Comparison of ENCODE assay signal across 27 mouse cellular contexts in the genomic region with DNA sequence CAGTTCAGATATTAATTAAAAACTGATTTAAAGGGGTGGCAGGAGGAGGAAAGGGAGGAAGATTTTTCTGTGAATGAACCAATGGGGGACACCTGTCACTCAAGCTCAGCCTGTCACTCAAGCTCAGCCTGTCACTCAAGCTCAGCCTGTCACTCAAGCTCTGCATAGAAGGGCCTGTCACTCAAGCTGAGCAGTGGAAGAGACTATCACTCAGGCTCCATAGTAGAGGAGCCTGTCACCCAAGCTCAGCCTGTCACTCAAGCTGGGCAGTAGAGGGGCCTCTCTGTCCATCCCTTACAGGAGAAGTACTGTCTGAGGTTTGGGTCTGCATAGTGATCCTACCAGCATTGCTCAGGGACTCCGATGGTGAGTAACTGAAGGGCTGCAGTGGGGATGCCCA. TPM values are rescaled to one million over a fixed set of nuclear protein-coding genes. Genes with fewer than 3 reads are reported as not detected.
"Had no signal": no experiment of that assay in that cellular context is flagged by ENCODE, and none has a peak within 500 bp of the region (broad histone marks: within the 10 kb centered on the region; RNA-seq: fewer than 3 reads in every experiment).

No protein-coding gene starts in this region.

- H3K27me3 ChIP-seq: heart, embryonic 13.5 days; heart, embryonic 15.5 days; intestine, embryonic 15.5 days; liver, embryonic 15.5 days had no signal

- H3K9ac ChIP-seq: heart, embryonic 13.5 days; heart, embryonic 15.5 days; hindbrain, embryonic 14.5 days; intestine, embryonic 15.5 days; liver, embryonic 13.5 days; liver, embryonic 15.5 days; liver, postnatal 0 days had no signal

- H3K9me3 ChIP-seq: heart, embryonic 13.5 days; heart, embryonic 15.5 days; intestine, embryonic 15.5 days; liver, embryonic 13.5 days; liver, embryonic 15.5 days had no signal

- H3K27ac ChIP-seq: heart, adult 2 months; heart, embryonic 13.5 days; heart, embryonic 15.5 days; hindbrain, embryonic 14.5 days; intestine, embryonic 15.5 days; liver, embryonic 13.5 days; liver, embryonic 15.5 days had no signal

- H3K4me1 ChIP-seq: intestine, embryonic 15.5 days; liver, embryonic 15.5 days had no signal

- H3K4me3 ChIP-seq: heart, adult 2 months; heart, embryonic 13.5 days; heart, embryonic 15.5 days; intestine, embryonic 15.5 days; liver, embryonic 13.5 days; liver, embryonic 15.5 days had no signal

- H3K36me3 ChIP-seq: heart, embryonic 13.5 days; heart, embryonic 15.5 days; intestine, embryonic 15.5 days; liver, embryonic 13.5 days; liver, embryonic 15.5 days had no signal

- ATAC-seq: hindbrain, embryonic 16.5 days; intestine, embryonic 15.5 days; liver, postnatal 0 days had no signal

- H3K4me2 ChIP-seq: heart, embryonic 11.5 days; heart, embryonic 13.5 days; heart, embryonic 15.5 days; hindbrain, embryonic 14.5 days; intestine, embryonic 15.5 days; liver, embryonic 11.5 days; liver, embryonic 13.5 days; liver, embryonic 15.5 days had no signal

- DNase-seq: gastrocnemius, postnatal 14 days; gastrocnemius, postnatal 36 days; heart, adult 11 months; heart, adult 2 months; heart, postnatal 14 days; heart, postnatal 36 days; kidney, adult 11 months; kidney, adult 2 months; kidney, adult 9 months; kidney, postnatal 10 days; kidney, postnatal 36 days; layer of hippocampus, adult 9-11 months; layer of hippocampus, postnatal 36 days; left cerebral cortex, postnatal 4 days; liver; liver, embryonic 13.5 days; liver, postnatal 0 days had no signal

RNA-seq across cellular contexts. Expression of gene Esyt3, which starts 20.1 kb away (rescaled TPM):
- total RNA-seq: gastrocnemius, adult 18-20 months; gastrocnemius, adult 8-10 months; gastrocnemius, postnatal 36 days had no signal
